Mouse (Mus musculus): ENCODE data around the gene Isoc2a.

DNA sequence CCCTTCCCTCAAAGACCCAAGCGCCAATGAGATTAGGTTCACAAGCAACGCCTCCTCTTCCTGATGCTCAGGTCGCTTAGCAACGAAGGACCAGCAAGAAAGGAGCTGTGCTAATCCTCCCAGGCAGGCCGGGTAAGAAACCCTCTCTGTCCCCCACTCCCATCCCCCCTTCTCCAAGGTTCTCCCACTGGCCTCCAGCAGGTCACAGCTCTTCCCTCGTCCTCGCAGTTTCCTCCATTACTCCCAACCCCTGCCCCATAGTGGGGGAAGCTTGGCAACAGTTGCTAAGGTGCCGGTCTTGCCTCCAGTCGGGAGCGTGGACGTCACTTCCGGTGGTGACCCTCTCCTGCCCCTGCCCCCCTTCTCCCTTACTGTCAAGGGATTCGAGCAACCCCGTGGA lies 45.6 kb downstream of the Isoc2a start:
- TF ChIP-seq CTCF (IDR thresholded peaks at IDR 0.05; ENCODE audit: insufficient read depth, low read depth, low read length) = no peak
- no peak; the same call in 1 of the 2 replicates for TF ChIP-seq POLR2A (IDR thresholded peaks at IDR 0.05; ENCODE audit: insufficient read depth, low read depth, low read length)

Measured in olfactory bulb, adult 2 months (tissue).